Comparison of ENCODE assay signal across 10 mouse cellular contexts in the genomic region with DNA sequence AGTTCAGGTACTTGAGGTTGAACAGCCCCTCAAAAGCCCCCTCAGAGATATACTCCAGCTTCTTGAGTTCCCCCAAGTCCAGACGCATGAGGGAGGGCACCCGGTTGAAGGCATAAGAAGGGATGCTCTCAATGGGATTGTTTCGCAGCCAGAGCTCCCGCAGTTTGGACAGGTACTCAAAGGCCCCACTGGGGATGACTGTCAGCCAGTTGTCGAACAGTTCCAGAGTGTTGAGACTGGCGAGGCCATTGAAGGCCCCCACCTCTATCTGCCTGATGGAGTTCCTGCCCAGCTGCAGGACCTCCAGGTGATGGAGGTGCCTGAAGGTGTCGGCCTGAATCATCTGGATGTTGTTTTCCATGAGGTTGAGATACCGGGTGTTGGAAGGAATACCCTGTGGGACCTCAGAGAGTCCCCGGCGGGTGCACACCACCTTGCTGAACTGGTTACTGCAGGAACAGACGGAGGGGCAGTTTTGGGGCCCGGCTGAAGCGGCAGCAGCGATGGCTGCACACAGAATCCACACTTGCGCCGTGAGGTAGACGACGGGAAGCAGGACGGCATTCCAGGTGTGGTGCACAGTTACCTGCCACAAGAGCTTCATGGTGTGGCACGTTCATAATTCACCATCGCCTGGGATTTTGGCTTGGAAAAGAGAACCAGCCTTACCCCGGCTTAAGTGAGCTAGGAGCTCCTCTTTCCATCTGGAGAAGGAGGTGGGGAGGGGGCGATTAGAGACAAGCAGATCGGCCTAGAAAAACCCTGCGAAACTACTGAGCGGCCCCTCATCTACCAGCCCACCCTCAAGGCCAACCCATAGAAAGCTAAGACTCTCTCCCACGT. TPM values are rescaled to one million over a fixed set of nuclear protein-coding genes. Genes with fewer than 3 reads are reported as not detected.
A peak's percentile ranks its signal among the peaks of the same experiment; 100 is the strongest.
DNase-seq lines count a peak whose midpoint lies in the region; ATAC-seq and TF ChIP-seq lines count a peak whose summit lies in the region.
"Had no signal": no experiment of that assay in that cellular context is flagged by ENCODE, and none has a peak within 500 bp of the region (broad histone marks: within the 10 kb centered on the region; RNA-seq: fewer than 3 reads in every experiment).

Gene Lrrc4, minus strand, starts transcription at position 737 of the 843 bp plus-strand sequence.

- 86% methylated on average over 27 of the region's 27 CpGs for WGBS in heart, adult 2 months
- WGBS in spleen, adult 2 months = 82% methylated on average over 27 of the region's 27 CpGs
- WGBS in neural tube, embryonic 13.5 days = 18% methylated on average over 27 of the region's 27 CpGs

- H3K36me3 ChIP-seq in heart, adult 2 months (ENCODE audit: control insufficient read depth, insufficient read depth, low read length) = no peaks in the 10 kb centered on the region
- H3K36me3 ChIP-seq in spleen, adult 2 months (ENCODE audit: control insufficient read depth, insufficient read depth, low read length) = no peaks in the 10 kb centered on the region
- peaks cover 11% of the 10 kb centered on the region; the same call in 1 of the 2 replicates for H3K36me3 ChIP-seq in neural tube, embryonic 13.5 days

- H3K4me3 ChIP-seq in heart, adult 2 months = peak within 1 kb of the TSS; percentile 68
- peak within 1 kb of the TSS; percentile 47 for H3K4me3 ChIP-seq in spleen, adult 2 months (ENCODE audit: extremely low read depth, insufficient read depth, insufficient read length)
- peak within 1 kb of the TSS; percentile 88 for H3K4me3 ChIP-seq in neural tube, embryonic 13.5 days

- peaks cover 2% of the 10 kb centered on the region; the same call in 1 of the 2 replicates for H3K4me1 ChIP-seq in heart, adult 2 months (ENCODE audit: control insufficient read depth, insufficient read depth, low read length)
- H3K4me1 ChIP-seq in spleen, adult 2 months (ENCODE audit: control insufficient read depth, insufficient read depth, insufficient read length) = peaks cover 18% of the 10 kb centered on the region
- H3K4me1 ChIP-seq in neural tube, embryonic 13.5 days (replicated peaks) = peaks cover 67% of the 10 kb centered on the region

- intact Hi-C loops in heart, adult 2 months (cut with DNase I) = loop anchor here (5.0 kb wide), 1 partner anchor 409 kb away; the partner anchor contains the start of gene Arf5
- intact Hi-C loops in heart, postnatal 25 days (cut with DNase I) = loop anchor here (10.0 kb wide), 1 partner anchor 194 kb away; no protein-coding TSS in a partner anchor
- intact Hi-C loops in gastrocnemius, postnatal 14 days (cut with DNase I; ENCODE audit: low total_unique reads) = no loop called here

- no peak for DNase-seq in heart, adult 2 months
- DNase-seq in heart, postnatal 25 days (ENCODE audit: low spot score) = no peak
- DNase-seq in spleen, adult 2 months (ENCODE audit: low read depth in 1 of 2, low spot score in 2 of 2) = no peak
- no peak for DNase-seq in spleen, postnatal 36 days (ENCODE audit: low spot score in 2 of 2)
- DNase-seq in left cerebral cortex, adult 8-10 months (ENCODE audit: low spot score in 2 of 2) = no peak
- DNase-seq in adrenal gland, postnatal 10 days = no peak
- no peak for DNase-seq in gastrocnemius, postnatal 14 days

- H3K9ac ChIP-seq in heart, adult 2 months (ENCODE audit: low read depth, low read length) = peak within 1 kb of the TSS; percentile 51
- peak within 1 kb of the TSS; percentile 99 for H3K9ac ChIP-seq in neural tube, embryonic 13.5 days

- no peak for TF ChIP-seq CTCF in heart, adult 2 months (IDR thresholded peaks at IDR 0.05)
- TF ChIP-seq CTCF in spleen, adult 2 months (IDR thresholded peaks at IDR 0.05; ENCODE audit: extremely low read depth, insufficient read depth, insufficient read length, insufficient replicate concordance) = no peak

- peaks cover 2% of the 10 kb centered on the region; the same call in 1 of the 2 replicates for H3K27me3 ChIP-seq in heart, adult 2 months (ENCODE audit: control insufficient read depth, insufficient read depth, low read length)
- H3K27me3 ChIP-seq in spleen, adult 2 months (ENCODE audit: control insufficient read depth, insufficient read depth, low read length) = peaks cover 20% of the 10 kb centered on the region
- H3K27me3 ChIP-seq in neural tube, embryonic 13.5 days = peaks cover 3% of the 10 kb centered on the region; the same call in 1 of the 2 replicates

- H3K27ac ChIP-seq in heart, adult 2 months = no peak within 1 kb of the TSS
- no peak within 1 kb of the TSS for H3K27ac ChIP-seq in spleen, adult 2 months (ENCODE audit: insufficient read depth, low read length)
- H3K27ac ChIP-seq in neural tube, embryonic 13.5 days (replicated peaks) = peak within 1 kb of the TSS; percentile 97

- no peak for TF ChIP-seq POLR2A in heart, adult 2 months (IDR thresholded peaks at IDR 0.05; ENCODE audit: insufficient read depth, low read depth, low read length)
- no peak for TF ChIP-seq POLR2A in spleen, adult 2 months (IDR thresholded peaks at IDR 0.05; ENCODE audit: low read depth, low read length)

- TF ChIP-seq EP300 in heart, adult 2 months (IDR thresholded peaks at IDR 0.05; ENCODE audit: insufficient read depth, low read depth, low read length) = no peak

- ATAC-seq in neural tube, embryonic 13.5 days (ENCODE audit: low read depth) = no peak

- H3K79me2 ChIP-seq in heart, adult 2 months (replicated peaks; ENCODE audit: control insufficient read depth, insufficient read depth, low read length) = no peaks in the 10 kb centered on the region

- H3K9me3 ChIP-seq in neural tube, embryonic 13.5 days = no peaks in the 10 kb centered on the region

- H3K4me2 ChIP-seq in neural tube, embryonic 13.5 days = peak within 1 kb of the TSS; percentile 97

RNA-seq across cellular contexts. Expression of gene Lrrc4, which starts in this region (rescaled TPM):
- under 1 TPM; 0.43 to 0.47 TPM for total RNA-seq in heart, adult 2 months (2021)
- 0.67 and 0.68 TPM in 2 replicates for polyA plus RNA-seq in heart, adult 2 months (2012; rRNA removed)
- total RNA-seq in heart, postnatal 25 days (2021) = under 1 TPM; 0.23 to 0.36 TPM
- polyA plus RNA-seq in spleen, adult 2 months (2012; rRNA removed) = 0.53 and 0.56 TPM in 2 replicates
- 10 to 100 TPM; 83.9 to 94.8 (median 90.8) TPM for total RNA-seq in left cerebral cortex, adult 8-10 months (2022)
- 5.9 and 6.0 TPM in 2 replicates for polyA plus RNA-seq in neural tube, embryonic 13.5 days (2015; fragmentation: Nextera tagmentation; extraction: Ambion mirVana)
- total RNA-seq in adrenal gland, postnatal 10 days (2021) = 1 to 10 TPM; 5.2 to 5.9 TPM
- under 1 TPM; 0.64 to 0.68 TPM for total RNA-seq in gastrocnemius, postnatal 14 days (2021)
- total RNA-seq: hematopoietic stem cell, adult 5-6 weeks had no signal
- polyA plus RNA-seq: G1E had no signal

Comparison
In these comparisons a context has a peak if more than half of its experiments do, and no peak if none do; other contexts are left out.
1. RNA of gene Lrrc4 (total RNA-seq): 83.9 to 94.8 TPM in left cerebral cortex, adult 8-10 months; 5.2 to 5.9 TPM in adrenal gland, postnatal 10 days, 0.64 to 0.68 TPM in gastrocnemius, postnatal 14 days, 0.43 to 0.47 TPM in heart, adult 2 months and 0.23 to 0.36 TPM in heart, postnatal 25 days; every median in the first group is over 10 times any median in the second.
2. Peak in every context shown above with its lines, with median percentiles within 50 percentile points of each other: H3K4me3 ChIP-seq.